ENCODE assay signal across 14 mouse cellular contexts in the genomic region with DNA sequence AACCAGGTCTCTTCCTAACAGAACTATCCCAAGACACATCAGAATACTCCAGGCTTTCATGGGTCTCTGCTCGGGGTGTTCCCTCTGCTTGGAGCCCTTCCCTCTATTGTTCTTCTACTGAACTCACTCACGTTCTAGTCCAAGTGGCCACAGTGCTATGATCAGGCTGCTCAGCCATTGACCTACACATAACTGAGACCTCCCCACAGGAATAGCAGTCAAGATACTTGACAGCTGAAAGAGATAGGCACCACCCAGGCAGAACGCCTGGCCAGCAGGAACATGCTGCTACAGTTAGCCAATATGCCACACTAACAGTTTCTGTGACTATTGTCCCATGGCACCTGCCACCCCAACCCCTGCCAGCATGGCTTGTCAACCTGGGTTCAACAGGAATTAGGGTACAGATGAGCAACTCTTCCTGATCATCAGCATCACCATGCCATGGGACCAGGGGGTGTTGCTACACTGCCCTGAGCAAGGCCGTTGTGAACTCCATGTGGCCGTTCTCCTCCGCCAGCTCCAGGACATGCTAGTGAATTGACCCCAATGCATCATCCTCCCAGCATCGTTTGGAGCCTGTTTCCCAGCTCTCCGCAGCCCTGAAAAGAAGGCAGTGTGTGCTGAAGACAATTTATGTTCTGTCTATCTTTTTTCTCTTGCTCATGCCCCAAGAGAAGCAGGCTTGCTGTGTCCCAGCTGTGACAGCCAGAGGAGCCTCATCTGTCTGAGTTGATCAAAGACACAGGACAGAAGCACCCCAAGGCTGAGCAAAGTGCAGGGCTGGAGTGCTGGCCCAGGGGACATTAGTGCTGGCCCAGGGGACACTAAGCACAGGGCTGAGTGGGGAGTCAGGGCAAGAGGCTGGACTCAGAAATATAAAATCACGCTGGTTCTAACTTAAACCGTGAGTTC. TPM values are rescaled to one million over a fixed set of nuclear protein-coding genes. Genes with fewer than 3 reads are reported as not detected.
DNase-seq lines count a peak whose midpoint lies in the region; ATAC-seq and TF ChIP-seq lines count a peak whose summit lies in the region.
"Had no signal": no experiment of that assay in that cellular context is flagged by ENCODE, and none has a peak within 500 bp of the region (broad histone marks: within the 10 kb centered on the region; RNA-seq: fewer than 3 reads in every experiment).

No protein-coding gene starts in this region.

- 53% methylated on average over 10 of the region's 10 CpGs for WGBS in heart, embryonic 12.5 days
- WGBS in kidney, postnatal 0 days = 46% methylated on average over 10 of the region's 10 CpGs
- 55% methylated on average over 10 of the region's 10 CpGs for WGBS in kidney, adult 2 months
- 42% methylated on average over 10 of the region's 10 CpGs for WGBS in neural tube, embryonic 13.5 days
- 43% methylated on average over 10 of the region's 10 CpGs for WGBS in neural tube, embryonic 15.5 days

- TF ChIP-seq POLR2A in kidney, adult 2 months (IDR thresholded peaks at IDR 0.05; ENCODE audit: low read depth, low read length) = no peak

- TF ChIP-seq CTCF in kidney, postnatal 0 days (IDR thresholded peaks at IDR 0.05; ENCODE audit: low read depth) = no peak
- TF ChIP-seq CTCF in kidney, adult 2 months (conservative IDR thresholded peaks at IDR 0.05; ENCODE audit: insufficient read depth, insufficient read length, low read depth, low read length) = no peak

- no peak overlapping the region for H3K27ac ChIP-seq in heart, embryonic 12.5 days (ENCODE audit: poor library complexity, severe bottlenecking)
- no peak overlapping the region for H3K27ac ChIP-seq in kidney, postnatal 0 days
- no peak overlapping the region for H3K27ac ChIP-seq in kidney, adult 2 months (ENCODE audit: insufficient read depth, low read depth, low read length)
- 0 out of 2 replicates have a peak overlapping the region, but pooled peaks have one; percentile 28 for H3K27ac ChIP-seq in neural tube, embryonic 13.5 days (replicated peaks)
- no peak overlapping the region for H3K27ac ChIP-seq in neural tube, embryonic 15.5 days (replicated peaks)
- H3K27ac ChIP-seq: embryonic facial prominence, embryonic 13.5 days; intestine, embryonic 15.5 days; macrophage had no signal

- no peaks in the 10 kb centered on the region for H3K9me3 ChIP-seq in heart, embryonic 12.5 days (replicated peaks)
- H3K9me3 ChIP-seq in kidney, postnatal 0 days (replicated peaks; ENCODE audit: low read length) = no peaks in the 10 kb centered on the region
- H3K9me3 ChIP-seq in neural tube, embryonic 13.5 days = no peaks in the 10 kb centered on the region
- H3K9me3 ChIP-seq in neural tube, embryonic 15.5 days (replicated peaks) = no peaks in the 10 kb centered on the region
- H3K9me3 ChIP-seq: embryonic facial prominence, embryonic 13.5 days; intestine, embryonic 15.5 days had no signal

- no peaks in the 10 kb centered on the region for H3K27me3 ChIP-seq in heart, embryonic 12.5 days (replicated peaks)
- H3K27me3 ChIP-seq in kidney, postnatal 0 days (ENCODE audit: insufficient read depth, low read length) = no peaks in the 10 kb centered on the region
- H3K27me3 ChIP-seq in kidney, adult 2 months (replicated peaks; ENCODE audit: control insufficient read depth, insufficient read depth, low read length) = no peaks in the 10 kb centered on the region
- H3K27me3 ChIP-seq in neural tube, embryonic 13.5 days = no peaks in the 10 kb centered on the region
- no peaks in the 10 kb centered on the region for H3K27me3 ChIP-seq in neural tube, embryonic 15.5 days (replicated peaks)
- H3K27me3 ChIP-seq: embryonic facial prominence, embryonic 13.5 days; intestine, embryonic 15.5 days had no signal

- peaks cover 48% of the 10 kb centered on the region for H3K4me1 ChIP-seq in heart, embryonic 12.5 days (replicated peaks)
- H3K4me1 ChIP-seq in kidney, postnatal 0 days (replicated peaks; ENCODE audit: insufficient read depth, low read length) = peaks cover 13% of the 10 kb centered on the region
- H3K4me1 ChIP-seq in kidney, adult 2 months (ENCODE audit: control insufficient read depth, insufficient read depth, low read length) = peaks cover 30% of the 10 kb centered on the region
- H3K4me1 ChIP-seq in neural tube, embryonic 13.5 days (replicated peaks) = peaks cover 30% of the 10 kb centered on the region
- peaks cover 13% of the 10 kb centered on the region for H3K4me1 ChIP-seq in neural tube, embryonic 15.5 days

- H3K4me3 ChIP-seq in heart, embryonic 12.5 days = no peak overlapping the region
- H3K4me3 ChIP-seq in kidney, postnatal 0 days (replicated peaks; ENCODE audit: low read depth, low read length) = no peak overlapping the region
- H3K4me3 ChIP-seq in kidney, adult 2 months (ENCODE audit: insufficient read depth, low read depth, low read length) = no peak overlapping the region
- H3K4me3 ChIP-seq in neural tube, embryonic 13.5 days = no peak overlapping the region
- no peak overlapping the region for H3K4me3 ChIP-seq in neural tube, embryonic 15.5 days (replicated peaks)
- H3K4me3 ChIP-seq: embryonic facial prominence, embryonic 13.5 days; intestine, embryonic 15.5 days had no signal

- no peak overlapping the region for H3K4me2 ChIP-seq in heart, embryonic 12.5 days
- H3K4me2 ChIP-seq in kidney, postnatal 0 days (ENCODE audit: low read length) = no peak overlapping the region; the same call in 1 of the 2 replicates
- no peak overlapping the region for H3K4me2 ChIP-seq in neural tube, embryonic 13.5 days
- no peak overlapping the region for H3K4me2 ChIP-seq in neural tube, embryonic 15.5 days
- H3K4me2 ChIP-seq: embryonic facial prominence, embryonic 13.5 days; intestine, embryonic 15.5 days had no signal

- no peak overlapping the region for H3K9ac ChIP-seq in heart, embryonic 12.5 days
- H3K9ac ChIP-seq in kidney, postnatal 0 days (ENCODE audit: low read depth, low read length) = no peak overlapping the region
- H3K9ac ChIP-seq in neural tube, embryonic 13.5 days = no peak overlapping the region
- H3K9ac ChIP-seq in neural tube, embryonic 15.5 days (replicated peaks) = no peak overlapping the region
- H3K9ac ChIP-seq: embryonic facial prominence, embryonic 13.5 days; forebrain, postnatal 0 days; intestine, embryonic 15.5 days had no signal

- no peak for ATAC-seq in heart, embryonic 12.5 days (ENCODE audit: insufficient number of reproducible peaks, low FRiP score)
- peak; percentile 58 for ATAC-seq in kidney, postnatal 0 days (replicated peaks; ENCODE audit: low FRiP score, low read depth)
- no peak for ATAC-seq in neural tube, embryonic 13.5 days (ENCODE audit: low read depth)
- no peak; the same call in 1 of the 2 replicates for ATAC-seq in neural tube, embryonic 15.5 days (ENCODE audit: low FRiP score)
- ATAC-seq: forebrain, postnatal 0 days; intestine, embryonic 15.5 days had no signal

- H3K36me3 ChIP-seq in heart, embryonic 12.5 days = no peaks in the 10 kb centered on the region
- no peaks in the 10 kb centered on the region for H3K36me3 ChIP-seq in kidney, postnatal 0 days (ENCODE audit: insufficient read depth, low read length)
- H3K36me3 ChIP-seq in kidney, adult 2 months (ENCODE audit: control insufficient read depth, insufficient read depth, low read length) = no peaks in the 10 kb centered on the region
- no peaks in the 10 kb centered on the region for H3K36me3 ChIP-seq in neural tube, embryonic 13.5 days
- H3K36me3 ChIP-seq in neural tube, embryonic 15.5 days = no peaks in the 10 kb centered on the region
- H3K36me3 ChIP-seq: embryonic facial prominence, embryonic 13.5 days; intestine, embryonic 15.5 days had no signal

- peak; percentile 93 for DNase-seq in heart, adult 11 months
- DNase-seq in kidney, postnatal 0 days (ENCODE audit: low spot score) = peak; percentile 58
- no peak for DNase-seq in kidney, adult 2 months
- peak; percentile 47 for DNase-seq in retina, postnatal 1 day
- DNase-seq: cerebellum, adult 9-10 months; forebrain, postnatal 0 days; liver; thymus, adult 2 months had no signal

RNA-seq across cellular contexts. Expression of gene Galnt18, which starts 41.1 kb away (rescaled TPM):
- 11.1 and 11.5 TPM in 2 replicates for polyA plus RNA-seq in heart, embryonic 12.5 days (2016; fragmentation: Nextera tagmentation; extraction: Ambion mirVana)
- polyA plus RNA-seq in kidney, postnatal 0 days (2015; fragmentation: Nextera tagmentation; extraction: Ambion mirVana) = 52.1 and 53.3 TPM in 2 replicates
- 34.9 and 38.8 TPM in 2 replicates for polyA plus RNA-seq in kidney, adult 2 months (2012; rRNA removed)
- 8.5 and 10.0 TPM in 2 replicates for polyA plus RNA-seq in neural tube, embryonic 13.5 days (2015; fragmentation: Nextera tagmentation; extraction: Ambion mirVana)
- polyA plus RNA-seq in neural tube, embryonic 15.5 days (2015; fragmentation: Nextera tagmentation; extraction: Ambion mirVana) = 16.5 and 21.3 TPM in 2 replicates
- polyA plus RNA-seq: macrophage had no signal
